ENCODE assay signal across 9 mouse cellular contexts in genomic region chr3:90450874-90451273, GRCm38 (mm10). TPM values are rescaled to one million over a fixed set of nuclear protein-coding genes. Genes with fewer than 3 reads are reported as not detected.
A peak's percentile ranks its signal among the peaks of the same experiment; 100 is the strongest.
DNase-seq lines count a peak whose midpoint lies in the region; ATAC-seq and TF ChIP-seq lines count a peak whose summit lies in the region.
"Had no signal": no experiment of that assay in that cellular context is flagged by ENCODE, and none has a peak within 500 bp of the region (broad histone marks: within the 10 kb centered on the region; RNA-seq: fewer than 3 reads in every experiment).

No protein-coding gene starts in this region.

- peaks cover 44% of the 10 kb centered on the region for H3K4me1 ChIP-seq in forebrain, embryonic 10.5 days
- peaks cover 12% of the 10 kb centered on the region for H3K4me1 ChIP-seq in forebrain, embryonic 15.5 days
- no peaks in the 10 kb centered on the region for H3K4me1 ChIP-seq in kidney, postnatal 0 days (replicated peaks; ENCODE audit: insufficient read depth, low read length)
- peaks cover 19% of the 10 kb centered on the region for H3K4me1 ChIP-seq in liver, embryonic 11.5 days (replicated peaks; ENCODE audit: control insufficient read depth, insufficient read depth, low read length)

- TF ChIP-seq CTCF in kidney, postnatal 0 days (IDR thresholded peaks at IDR 0.05; ENCODE audit: low read depth) = no peak

- no peak overlapping the region for H3K9ac ChIP-seq in forebrain, embryonic 15.5 days (replicated peaks)
- H3K9ac ChIP-seq in kidney, postnatal 0 days (ENCODE audit: low read depth, low read length) = 0 out of 2 replicates have a peak overlapping the region, but pooled peaks have one; percentile 4
- H3K9ac ChIP-seq in liver, embryonic 11.5 days (ENCODE audit: low read depth, low read length) = no peak overlapping the region

- H3K9me3 ChIP-seq in forebrain, embryonic 10.5 days = no peaks in the 10 kb centered on the region
- H3K9me3 ChIP-seq in forebrain, embryonic 15.5 days = no peaks in the 10 kb centered on the region
- H3K9me3 ChIP-seq in kidney, postnatal 0 days (replicated peaks; ENCODE audit: low read length) = no peaks in the 10 kb centered on the region
- no peaks in the 10 kb centered on the region for H3K9me3 ChIP-seq in liver, embryonic 11.5 days (ENCODE audit: control insufficient read depth, low read length)

- DNase-seq in forebrain, embryonic 10.5 days (ENCODE audit: extremely low spot score, low spot score) = no peak
- DNase-seq in kidney, postnatal 0 days (ENCODE audit: low spot score) = no peak
- no peak for DNase-seq in kidney, adult 9 months
- DNase-seq in ZHBTc4 (ENCODE audit: low read depth, low spot score) = peak; percentile 42
- no peak for DNase-seq in liver, embryonic 11.5 days (ENCODE audit: low spot score)
- DNase-seq in right cerebral cortex, postnatal 25 days = no peak
- no peak for DNase-seq in left cerebral cortex, adult 9 months (ENCODE audit: low spot score in 2 of 2)

- H3K36me3 ChIP-seq in forebrain, embryonic 10.5 days (replicated peaks) = no peaks in the 10 kb centered on the region
- no peaks in the 10 kb centered on the region for H3K36me3 ChIP-seq in forebrain, embryonic 15.5 days
- no peaks in the 10 kb centered on the region for H3K36me3 ChIP-seq in kidney, postnatal 0 days (ENCODE audit: insufficient read depth, low read length)
- no peaks in the 10 kb centered on the region for H3K36me3 ChIP-seq in liver, embryonic 11.5 days (ENCODE audit: control insufficient read depth, insufficient read depth, low read length)

- 40% methylated on average over 12 of the region's 12 CpGs for WGBS in forebrain, embryonic 10.5 days
- 39% methylated on average over 12 of the region's 12 CpGs for WGBS in forebrain, embryonic 15.5 days
- 30% methylated on average over 12 of the region's 12 CpGs for WGBS in kidney, postnatal 0 days
- WGBS in liver, embryonic 11.5 days = 25% methylated on average over 12 of the region's 12 CpGs

- no peak for ATAC-seq in forebrain, embryonic 15.5 days (replicated peaks)
- ATAC-seq in kidney, postnatal 0 days (replicated peaks; ENCODE audit: low FRiP score, low read depth) = no peak
- ATAC-seq in liver, embryonic 11.5 days (replicated peaks; ENCODE audit: low FRiP score) = no peak

- peak overlapping the region; percentile 24; the same call in 1 of the 2 replicates for H3K4me3 ChIP-seq in forebrain, embryonic 10.5 days
- H3K4me3 ChIP-seq in forebrain, embryonic 15.5 days = no peak overlapping the region
- no peak overlapping the region for H3K4me3 ChIP-seq in kidney, postnatal 0 days (replicated peaks; ENCODE audit: low read depth, low read length)
- H3K4me3 ChIP-seq in liver, embryonic 11.5 days (ENCODE audit: low read depth, low read length) = peak overlapping the region; percentile 38

- 0 out of 2 replicates have a peak, but pooled peaks cover 4% of the 10 kb centered on the region for H3K27me3 ChIP-seq in forebrain, embryonic 10.5 days (ENCODE audit: poor library complexity, severe bottlenecking)
- H3K27me3 ChIP-seq in forebrain, embryonic 15.5 days = no peaks in the 10 kb centered on the region
- H3K27me3 ChIP-seq in kidney, postnatal 0 days (ENCODE audit: insufficient read depth, low read length) = no peaks in the 10 kb centered on the region
- H3K27me3 ChIP-seq in liver, embryonic 11.5 days (replicated peaks; ENCODE audit: control insufficient read depth, insufficient read depth, low read length) = no peaks in the 10 kb centered on the region

- H3K4me2 ChIP-seq in forebrain, embryonic 15.5 days (replicated peaks) = no peak overlapping the region
- H3K4me2 ChIP-seq in kidney, postnatal 0 days (ENCODE audit: low read length) = 0 out of 2 replicates have a peak overlapping the region, but pooled peaks have one; percentile 3
- peak overlapping the region; percentile 62 for H3K4me2 ChIP-seq in liver, embryonic 11.5 days

- peak overlapping the region; percentile 44 for H3K27ac ChIP-seq in forebrain, embryonic 10.5 days
- no peak overlapping the region for H3K27ac ChIP-seq in forebrain, embryonic 15.5 days (replicated peaks)
- peak overlapping the region; percentile 64 for H3K27ac ChIP-seq in kidney, postnatal 0 days
- peak overlapping the region; percentile 55; the same call in 1 of the 2 replicates for H3K27ac ChIP-seq in liver, embryonic 11.5 days (ENCODE audit: low read depth, low read length)

RNA-seq across cellular contexts. Expression of gene Npr1, which starts 14.8 kb away (rescaled TPM):
- polyA plus RNA-seq in forebrain, embryonic 10.5 days (2016; fragmentation: Nextera tagmentation; extraction: Ambion mirVana) = 2.0 and 2.3 TPM in 2 replicates
- polyA plus RNA-seq in forebrain, embryonic 15.5 days (2015; fragmentation: Nextera tagmentation; extraction: Ambion mirVana) = 1.6 TPM in 2 replicates
- polyA plus RNA-seq in kidney, postnatal 0 days (2015; fragmentation: Nextera tagmentation; extraction: Ambion mirVana) = 16.7 and 17.1 TPM in 2 replicates
- polyA plus RNA-seq in liver, embryonic 11.5 days (2014; fragmentation: Nextera tagmentation; extraction: Ambion mirVana) = 8.0 and 9.2 TPM in 2 replicates
- polyA plus RNA-seq: inflammation-experienced regulatory T-cells, adult 6 months had no signal

RNA-seq across cellular contexts. Expression of gene Ints3, which starts 17.5 kb away (rescaled TPM):
- 40.9 and 41.9 TPM in 2 replicates for polyA plus RNA-seq in forebrain, embryonic 10.5 days (2016; fragmentation: Nextera tagmentation; extraction: Ambion mirVana)
- polyA plus RNA-seq in forebrain, embryonic 15.5 days (2015; fragmentation: Nextera tagmentation; extraction: Ambion mirVana) = 33.6 and 36.5 TPM in 2 replicates
- polyA plus RNA-seq in kidney, postnatal 0 days (2015; fragmentation: Nextera tagmentation; extraction: Ambion mirVana) = 17.0 and 17.9 TPM in 2 replicates
- 34.0 and 35.2 TPM in 2 replicates for polyA plus RNA-seq in liver, embryonic 11.5 days (2014; fragmentation: Nextera tagmentation; extraction: Ambion mirVana)

RNA-seq across cellular contexts. Expression of gene Ilf2, which starts 25.1 kb away (rescaled TPM):
- polyA plus RNA-seq in forebrain, embryonic 10.5 days (2016; fragmentation: Nextera tagmentation; extraction: Ambion mirVana) = 344 and 355 TPM in 2 replicates
- polyA plus RNA-seq in forebrain, embryonic 15.5 days (2015; fragmentation: Nextera tagmentation; extraction: Ambion mirVana) = 333 and 340 TPM in 2 replicates
- polyA plus RNA-seq in kidney, postnatal 0 days (2015; fragmentation: Nextera tagmentation; extraction: Ambion mirVana) = 118 and 134 TPM in 2 replicates
- polyA plus RNA-seq in liver, embryonic 11.5 days (2014; fragmentation: Nextera tagmentation; extraction: Ambion mirVana) = 169 and 174 TPM in 2 replicates

RNA-seq across cellular contexts. Expression of gene Snapin, which starts 40.0 kb away (rescaled TPM):
- 58.9 and 59.6 TPM in 2 replicates for polyA plus RNA-seq in forebrain, embryonic 10.5 days (2016; fragmentation: Nextera tagmentation; extraction: Ambion mirVana)
- 76.1 and 81.8 TPM in 2 replicates for polyA plus RNA-seq in forebrain, embryonic 15.5 days (2015; fragmentation: Nextera tagmentation; extraction: Ambion mirVana)
- polyA plus RNA-seq in kidney, postnatal 0 days (2015; fragmentation: Nextera tagmentation; extraction: Ambion mirVana) = 76.1 and 79.6 TPM in 2 replicates
- 44.9 and 46.4 TPM in 2 replicates for polyA plus RNA-seq in liver, embryonic 11.5 days (2014; fragmentation: Nextera tagmentation; extraction: Ambion mirVana)

RNA-seq across cellular contexts. Expression of gene Chtop, which starts 58.4 kb away (rescaled TPM):
- 176 and 192 TPM in 2 replicates for polyA plus RNA-seq in forebrain, embryonic 10.5 days (2016; fragmentation: Nextera tagmentation; extraction: Ambion mirVana)
- polyA plus RNA-seq in forebrain, embryonic 15.5 days (2015; fragmentation: Nextera tagmentation; extraction: Ambion mirVana) = 219 and 224 TPM in 2 replicates
- polyA plus RNA-seq in kidney, postnatal 0 days (2015; fragmentation: Nextera tagmentation; extraction: Ambion mirVana) = 122 and 126 TPM in 2 replicates
- 78.2 and 86.3 TPM in 2 replicates for polyA plus RNA-seq in liver, embryonic 11.5 days (2014; fragmentation: Nextera tagmentation; extraction: Ambion mirVana)

Comparison
In these comparisons a context has a peak if more than half of its experiments do, and no peak if none do; other contexts are left out.
1. H3K4me3 ChIP-seq: peak in forebrain, embryonic 10.5 days (single experiment) and liver, embryonic 11.5 days (single experiment); none in forebrain, embryonic 15.5 days (single experiment) and kidney, postnatal 0 days (single experiment).